Mouse (Mus musculus) C2C12 (cell line): Measurements from ENCODE around the gene Tmem150b.

Experiments
- CTCF ChIP-seq: IDR thresholded peaks from one replicate; pipeline ENCODE4 v1.5.1; 2011; ENCODE audit not compliant: control insufficient read depth, insufficient read depth, insufficient read length
- MAX ChIP-seq: IDR thresholded peaks from one replicate; pipeline ENCODE4 v1.6.1; 2011; ENCODE audit warnings: mild to moderate bottlenecking, control low read depth
- MYOG ChIP-seq: IDR thresholded peaks from one replicate; pipeline ENCODE4 v1.6.1; 2011; ENCODE audit not compliant: control insufficient read depth, insufficient read length; ENCODE audit errors: extremely low read depth

- TF ChIP-seq CTCF, result no peak
- no peak for TF ChIP-seq MAX
- no peak for TF ChIP-seq MYOG
These were observed at the start of gene Tmem150b for GRCm38 (mm10) chr7:4725169-4725568.
